Mouse (Mus musculus): ENCODE measurements at regions not wholly inside any gene's neighbourhood (a gene's known extent, or its start where the extent isn't known, plus 50 kb on each side); places are given as distances from the start of the nearest gene placed in this dataset.

GRCm38 (mm10) chr15:67048621-67049020 lies 547.9 kb upstream of the Lrrc6 start:
- DNase-seq (ENCODE audit: low spot score) = no peak

GRCm38 (mm10) chr15:67048148-67048547 lies 547.4 kb upstream of the Lrrc6 start:
- no peak for DNase-seq (ENCODE audit: low spot score)

- DNase-seq (ENCODE audit: low spot score) = no peak
Measured at GRCm38 (mm10) chr15:67045920-67046804, 545.5 kb upstream of the Lrrc6 start.

GRCm38 (mm10) chr15:67045329-67045728 lies 544.6 kb upstream of the Lrrc6 start:
- no peak for DNase-seq (ENCODE audit: low spot score)

- DNase-seq (ENCODE audit: low spot score) = no peak
Measured at GRCm38 (mm10) chr15:67044806-67045205, 544.1 kb upstream of the Lrrc6 start.

- DNase-seq (ENCODE audit: low spot score) = no peak
Measured at GRCm38 (mm10) chr15:67042131-67042530, 541.4 kb upstream of the Lrrc6 start.

GRCm38 (mm10) chr15:67040229-67040628 lies 539.5 kb upstream of the Lrrc6 start:
- no peak for DNase-seq (ENCODE audit: low spot score)

- peak; percentile 64 for DNase-seq (ENCODE audit: low spot score)
Measured at GRCm38 (mm10) chr15:67039421-67039907, 538.8 kb upstream of the Lrrc6 start.

GRCm38 (mm10) chr15:67037647-67038046 lies 536.9 kb upstream of the Lrrc6 start:
- no peak for DNase-seq (ENCODE audit: low spot score)

- no peak for DNase-seq (ENCODE audit: low spot score)
Measured at GRCm38 (mm10) chr15:67036341-67036740, 535.6 kb upstream of the Lrrc6 start.

GRCm38 (mm10) chr15:67033936-67034335 lies 533.2 kb upstream of the Lrrc6 start:
- DNase-seq (ENCODE audit: low spot score) = no peak

GRCm38 (mm10) chr15:67031866-67032526 lies 531.3 kb upstream of the Lrrc6 start:
- no peak for DNase-seq (ENCODE audit: low spot score)

- DNase-seq (ENCODE audit: low spot score) = no peak
Measured at GRCm38 (mm10) chr15:67030975-67031374, 530.3 kb upstream of the Lrrc6 start.

GRCm38 (mm10) chr15:67028161-67028560 lies 527.5 kb upstream of the Lrrc6 start:
- no peak for DNase-seq (ENCODE audit: low spot score)

GRCm38 (mm10) chr15:67027751-67028150 lies 527.0 kb upstream of the Lrrc6 start:
- no peak for DNase-seq (ENCODE audit: low spot score)

GRCm38 (mm10) chr15:67025746-67026145 lies 525.0 kb upstream of the Lrrc6 start:
- no peak for DNase-seq (ENCODE audit: low spot score)

GRCm38 (mm10) chr15:67024386-67024785 lies 523.7 kb upstream of the Lrrc6 start:
- no peak for DNase-seq (ENCODE audit: low spot score)

GRCm38 (mm10) chr15:67023081-67023480 lies 522.4 kb upstream of the Lrrc6 start:
- no peak for DNase-seq (ENCODE audit: low spot score)

- DNase-seq (ENCODE audit: low spot score) = no peak
Measured at GRCm38 (mm10) chr15:67021391-67021790, 520.7 kb upstream of the Lrrc6 start.

- DNase-seq (ENCODE audit: low spot score) = no peak
Measured at GRCm38 (mm10) chr15:67019891-67020290, 519.2 kb upstream of the Lrrc6 start.

GRCm38 (mm10) chr15:67019194-67019661 lies 518.5 kb upstream of the Lrrc6 start:
- no peak for DNase-seq (ENCODE audit: low spot score)
